Mouse (Mus musculus) ES-Bruce4 (cell line): ENCODE data around the gene Pakap.

Experiments used
- CTCF ChIP-seq: IDR thresholded peaks from one replicate; pipeline ENCODE4 v1.8.1; 2011; ENCODE audit warnings: low read depth, low read length
- EP300 ChIP-seq: IDR thresholded peaks from 2 replicates; pipeline ENCODE4 v1.6.1; 2011; ENCODE audit warnings: low read depth, low read length; ENCODE audit not compliant: insufficient read depth
- POLR2A ChIP-seq: IDR thresholded peaks from one replicate; pipeline ENCODE4 v1.8.1; 2011; ENCODE audit warnings: low read length; ENCODE audit not compliant: insufficient read depth

DNA sequence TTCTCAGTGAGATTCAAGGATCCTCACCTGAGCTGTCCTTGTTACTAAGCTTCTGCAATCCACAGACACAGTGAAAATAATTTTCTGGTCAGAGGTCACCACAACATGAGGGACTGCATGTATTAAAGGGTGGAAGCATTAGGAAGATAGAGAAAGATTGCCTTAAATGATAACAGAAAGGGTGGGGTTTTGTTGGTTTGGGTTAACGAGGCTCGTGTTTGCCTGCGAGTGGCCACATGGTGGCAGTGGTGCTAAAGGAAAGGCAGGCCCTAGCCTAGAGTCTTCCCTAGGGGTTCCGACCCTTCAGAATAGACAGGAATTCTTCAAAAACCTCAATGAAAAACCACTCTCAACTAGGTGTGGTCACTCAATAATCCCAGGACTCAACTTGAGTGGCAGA, 333.2 kb downstream of the Pakap start:
- TF ChIP-seq EP300 (0 out of 2 replicates have a peak, but pooled peaks have one; percentile 16), CTCF (peak; percentile 90), POLR2A (no peak)
